Comparison of ENCODE assay signal across 18 mouse cellular contexts in genomic region chr17:35209785-35210535, GRCm38 (mm10). TPM values are rescaled to one million over a fixed set of nuclear protein-coding genes. Genes with fewer than 3 reads are reported as not detected.
A peak's percentile ranks its signal among the peaks of the same experiment; 100 is the strongest.
DNase-seq lines count a peak whose midpoint lies in the region; ATAC-seq and TF ChIP-seq lines count a peak whose summit lies in the region.
"Had no signal": no experiment of that assay in that cellular context is flagged by ENCODE, and none has a peak within 500 bp of the region (broad histone marks: within the 10 kb centered on the region; RNA-seq: fewer than 3 reads in every experiment).

No protein-coding gene starts in this region.

- no peaks in the 10 kb centered on the region for H3K27me3 ChIP-seq in heart, adult 2 months (ENCODE audit: control insufficient read depth, insufficient read depth, low read length)
- H3K27me3 ChIP-seq in heart, embryonic 12.5 days (replicated peaks): peaks cover 13% of the 10 kb centered on the region
- H3K27me3 ChIP-seq: neural tube, embryonic 12.5 days had no signal

- no peak for TF ChIP-seq EP300 in heart, adult 2 months (IDR thresholded peaks at IDR 0.05; ENCODE audit: insufficient read depth, low read depth, low read length)

- ATAC-seq in heart, embryonic 12.5 days (ENCODE audit: insufficient number of reproducible peaks, low FRiP score): no peak
- ATAC-seq in common myeloid progenitor, adult 5-6 weeks (replicated peaks; ENCODE audit: low read depth, poor library complexity, severe bottlenecking): peak; percentile 72
- ATAC-seq in neutrophil, adult 5-6 weeks (ENCODE audit: extremely low read depth, insufficient number of reproducible peaks, low FRiP score, poor library complexity, severe bottlenecking): peak; percentile 81

- H3K79me2 ChIP-seq in heart, adult 2 months (replicated peaks; ENCODE audit: control insufficient read depth, insufficient read depth, low read length): no peaks in the 10 kb centered on the region

- no peaks in the 10 kb centered on the region for H3K36me3 ChIP-seq in heart, adult 2 months (ENCODE audit: control insufficient read depth, insufficient read depth, low read length)
- H3K36me3 ChIP-seq in heart, embryonic 12.5 days: no peaks in the 10 kb centered on the region
- H3K36me3 ChIP-seq: hindbrain, embryonic 10.5 days; midbrain, embryonic 10.5 days; neural tube, embryonic 12.5 days had no signal

- no peak overlapping the region for H3K4me3 ChIP-seq in heart, adult 2 months
- no peak overlapping the region for H3K4me3 ChIP-seq in heart, embryonic 12.5 days
- H3K4me3 ChIP-seq: hindbrain, embryonic 10.5 days; midbrain, embryonic 10.5 days; neural tube, embryonic 12.5 days had no signal

- TF ChIP-seq CTCF in heart, adult 2 months (IDR thresholded peaks at IDR 0.05): no peak

- H3K4me1 ChIP-seq in heart, adult 2 months (ENCODE audit: control insufficient read depth, insufficient read depth, low read length): peaks cover 2% of the 10 kb centered on the region
- 0 out of 2 replicates have a peak, but pooled peaks cover 2% of the 10 kb centered on the region for H3K4me1 ChIP-seq in heart, embryonic 12.5 days (replicated peaks)
- H3K4me1 ChIP-seq: neural tube, embryonic 12.5 days had no signal

- H3K9ac ChIP-seq in heart, adult 2 months (ENCODE audit: low read depth, low read length): no peak overlapping the region
- no peak overlapping the region for H3K9ac ChIP-seq in heart, embryonic 12.5 days
- H3K9ac ChIP-seq: neural tube, embryonic 12.5 days had no signal

- peak overlapping the region; percentile 6; the same call in 1 of the 2 replicates for H3K27ac ChIP-seq in heart, adult 2 months
- no peak overlapping the region for H3K27ac ChIP-seq in heart, embryonic 12.5 days (ENCODE audit: poor library complexity, severe bottlenecking)
- H3K27ac ChIP-seq: hindbrain, embryonic 10.5 days; midbrain, embryonic 10.5 days; neural tube, embryonic 12.5 days had no signal

- DNase-seq in heart, adult 2 months: peak; percentile 33 to 60
- peak; percentile 91 for DNase-seq in CD4-positive helper T cell, adult 2 months (ENCODE audit: low read depth, low spot score)
- no peak for DNase-seq in layer of hippocampus, adult 8-10 months (ENCODE audit: low spot score in 2 of 2)
- no peak for DNase-seq in left cerebral cortex, adult 8-10 months (ENCODE audit: low spot score in 2 of 2)
- no peak for DNase-seq in ovary, postnatal 10 days (ENCODE audit: low spot score)
- DNase-seq: cerebellum, adult 9-11 months; kidney, adult 11 months; right cerebral cortex, adult 18-20 months had no signal

- TF ChIP-seq POLR2A in heart, adult 2 months (IDR thresholded peaks at IDR 0.05; ENCODE audit: insufficient read depth, low read depth, low read length): no peak

- 46% methylated on average over 12 of the region's 12 CpGs for WGBS in heart, adult 2 months
- 76% methylated on average over 12 of the region's 12 CpGs for WGBS in heart, embryonic 12.5 days

- intact Hi-C loops in heart, adult 2 months (cut with DNase I): no loop called here

- H3K9me3 ChIP-seq in heart, embryonic 12.5 days (replicated peaks): no peaks in the 10 kb centered on the region
- H3K9me3 ChIP-seq: hindbrain, embryonic 10.5 days; midbrain, embryonic 10.5 days; neural tube, embryonic 12.5 days had no signal

- H3K4me2 ChIP-seq in heart, embryonic 12.5 days: no peak overlapping the region
- H3K4me2 ChIP-seq: neural tube, embryonic 12.5 days had no signal

RNA-seq across cellular contexts. Expression of gene Lta, which starts 4.8 kb away (rescaled TPM):
- under 1 TPM in 1 of 2 experiments, not detected in 1; 0.23 TPM for total RNA-seq in heart, adult 2 months (2021)
- 0.12 TPM in 1 of 2 replicates, not detected in the other for polyA plus RNA-seq in heart, adult 2 months (2012; rRNA removed)
- not detected in 2 replicates for polyA plus RNA-seq in heart, embryonic 12.5 days (2016; fragmentation: Nextera tagmentation; extraction: Ambion mirVana)
- not detected in 2 replicates for total RNA-seq in common myeloid progenitor, adult 5-6 weeks (2017)
- total RNA-seq in neutrophil, adult 5-6 weeks (2017): 6.6 and 9.9 TPM in 2 replicates
- under 1 TPM; 0.32 to 0.89 (median 0.67) TPM for total RNA-seq in layer of hippocampus, adult 8-10 months (2022)
- total RNA-seq in left cerebral cortex, adult 8-10 months (2022): 1 to 10 TPM in 1 of 4 experiments, under 1 TPM in 3; 0.28 to 1.2 (median 0.58) TPM
- polyA plus RNA-seq: hindbrain, embryonic 10.5 days; liver, embryonic 16.5 days; midbrain, embryonic 10.5 days; neural tube, embryonic 12.5 days had no signal

RNA-seq across cellular contexts. Expression of gene Tnf, which starts 8.2 kb away (rescaled TPM):
- total RNA-seq in heart, adult 2 months (2021): under 1 TPM in 1 of 2 experiments, not detected in 1; 0.34 TPM
- polyA plus RNA-seq in heart, adult 2 months (2012; rRNA removed): 0.38 and 0.80 TPM in 2 replicates
- polyA plus RNA-seq in heart, embryonic 12.5 days (2016; fragmentation: Nextera tagmentation; extraction: Ambion mirVana): 0.12 TPM in 1 of 2 replicates, not detected in the other
- total RNA-seq in common myeloid progenitor, adult 5-6 weeks (2017): 9.4 and 11.3 TPM in 2 replicates
- 16.4 and 18.2 TPM in 2 replicates for total RNA-seq in neutrophil, adult 5-6 weeks (2017)
- total RNA-seq in layer of hippocampus, adult 8-10 months (2022): under 1 TPM in 1 of 4 experiments, not detected in 3; 0.29 TPM
- total RNA-seq in left cerebral cortex, adult 8-10 months (2022): under 1 TPM in 1 of 4 experiments, not detected in 3; 0.39 TPM
- total RNA-seq: layer of hippocampus, adult 18-20 months; left cerebral cortex, postnatal 25 days had no signal
- polyA plus RNA-seq: C2C12; hindbrain, embryonic 10.5 days; midbrain, embryonic 10.5 days; neural tube, embryonic 12.5 days had no signal

RNA-seq across cellular contexts. Expression of gene Gm16181, which starts 10.7 kb away (rescaled TPM):
- not detected for total RNA-seq in heart, adult 2 months (2021)
- 2.1 and 3.2 TPM in 2 replicates for polyA plus RNA-seq in heart, adult 2 months (2012; rRNA removed)
- polyA plus RNA-seq in heart, embryonic 12.5 days (2016; fragmentation: Nextera tagmentation; extraction: Ambion mirVana): 0.55 TPM in 1 of 2 replicates, not detected in the other
- not detected in 2 replicates for total RNA-seq in common myeloid progenitor, adult 5-6 weeks (2017)
- total RNA-seq in neutrophil, adult 5-6 weeks (2017): 2.1 TPM in 1 of 2 replicates, not detected in the other
- not detected for total RNA-seq in layer of hippocampus, adult 8-10 months (2022)
- total RNA-seq in left cerebral cortex, adult 8-10 months (2022): not detected
- total RNA-seq: layer of hippocampus, adult 18-20 months; left cerebral cortex, postnatal 25 days had no signal
- polyA plus RNA-seq: C2C12; liver, embryonic 16.5 days; neural tube, embryonic 12.5 days had no signal

RNA-seq across cellular contexts. Expression of gene Ltb, which starts 15.7 kb away (rescaled TPM):
- total RNA-seq in heart, adult 2 months (2021): 1 to 10 TPM; 1.3 TPM
- 2.0 and 5.2 TPM in 2 replicates for polyA plus RNA-seq in heart, adult 2 months (2012; rRNA removed)
- 0.14 and 0.31 TPM in 2 replicates for polyA plus RNA-seq in heart, embryonic 12.5 days (2016; fragmentation: Nextera tagmentation; extraction: Ambion mirVana)
- 1.1 and 1.8 TPM in 2 replicates for total RNA-seq in common myeloid progenitor, adult 5-6 weeks (2017)
- total RNA-seq in neutrophil, adult 5-6 weeks (2017): 212 and 285 TPM in 2 replicates
- 1 to 10 TPM in 1 of 4 experiments, under 1 TPM in 3; 0.53 to 1.4 (median 0.71) TPM for total RNA-seq in layer of hippocampus, adult 8-10 months (2022)
- total RNA-seq in left cerebral cortex, adult 8-10 months (2022): 1 to 10 TPM in 3 of 4 experiments, not detected in 1; 1.0 to 1.6 (median 1.2) TPM
- polyA plus RNA-seq: C2C12 had no signal

RNA-seq across cellular contexts. Expression of gene Lst1, which starts 21.7 kb away (rescaled TPM):
- 1 to 10 TPM; 4.1 to 4.5 TPM for total RNA-seq in heart, adult 2 months (2021)
- 7.2 and 11.3 TPM in 2 replicates for polyA plus RNA-seq in heart, adult 2 months (2012; rRNA removed)
- 3.3 and 5.2 TPM in 2 replicates for polyA plus RNA-seq in heart, embryonic 12.5 days (2016; fragmentation: Nextera tagmentation; extraction: Ambion mirVana)
- 44.3 and 51.6 TPM in 2 replicates for total RNA-seq in common myeloid progenitor, adult 5-6 weeks (2017)
- 534 and 685 TPM in 2 replicates for total RNA-seq in neutrophil, adult 5-6 weeks (2017)
- total RNA-seq in layer of hippocampus, adult 8-10 months (2022): 10 to 100 TPM in 1 of 4 experiments, 1 to 10 TPM in 3; 5.0 to 13.2 (median 7.1) TPM
- total RNA-seq in left cerebral cortex, adult 8-10 months (2022): 10 to 100 TPM in 1 of 4 experiments, 1 to 10 TPM in 3; 6.5 to 10.1 (median 7.9) TPM

Comparison
In these comparisons a context has a peak if more than half of its experiments do, and no peak if none do; other contexts are left out.
1. DNase-seq: peak in heart, adult 2 months (2 of 2) and CD4-positive helper T cell, adult 2 months (single experiment); none in layer of hippocampus, adult 8-10 months (0 of 2), left cerebral cortex, adult 8-10 months (0 of 2) and ovary, postnatal 10 days (single experiment).